Comparison of ENCODE assay signal across 25 mouse cellular contexts in genomic region chr9:40356768-40357446, GRCm38 (mm10).
"Had no signal": no experiment of that assay in that cellular context is flagged by ENCODE, and none has a peak within 500 bp of the region (broad histone marks: within the 10 kb centered on the region; RNA-seq: fewer than 3 reads in every experiment).

No protein-coding gene starts in this region.

- H3K27ac ChIP-seq: kidney, embryonic 15.5 days; limb, embryonic 10.5 days; limb, embryonic 13.5 days; liver, embryonic 12.5 days; liver, embryonic 15.5 days; lung, embryonic 15.5 days; midbrain, embryonic 10.5 days; midbrain, embryonic 13.5 days; neural tube, embryonic 13.5 days had no signal

- H3K9ac ChIP-seq: kidney, embryonic 15.5 days; limb, embryonic 13.5 days; liver, embryonic 12.5 days; liver, embryonic 15.5 days; lung, embryonic 15.5 days; midbrain, embryonic 13.5 days; neural tube, embryonic 13.5 days had no signal

- ATAC-seq: liver, embryonic 12.5 days; midbrain, embryonic 13.5 days; midbrain, embryonic 16.5 days had no signal

- H3K36me3 ChIP-seq: kidney, embryonic 15.5 days; limb, embryonic 10.5 days; limb, embryonic 13.5 days; liver, embryonic 12.5 days; liver, embryonic 15.5 days; lung, embryonic 15.5 days; midbrain, embryonic 10.5 days; midbrain, embryonic 13.5 days; neural tube, embryonic 13.5 days had no signal

- H3K9me3 ChIP-seq: kidney, embryonic 15.5 days; limb, embryonic 10.5 days; limb, embryonic 13.5 days; liver, embryonic 12.5 days; liver, embryonic 15.5 days; lung, embryonic 15.5 days; megakaryocyte, embryonic 14.5 days; midbrain, embryonic 10.5 days; midbrain, embryonic 13.5 days; neural tube, embryonic 13.5 days had no signal

- H3K4me3 ChIP-seq: kidney, embryonic 15.5 days; limb, embryonic 10.5 days; limb, embryonic 13.5 days; liver, embryonic 12.5 days; liver, embryonic 15.5 days; lung, embryonic 15.5 days; megakaryocyte, embryonic 14.5 days; midbrain, embryonic 10.5 days; midbrain, embryonic 13.5 days; myocyte; neural tube, embryonic 13.5 days had no signal

- DNase-seq: kidney, adult 2 months; kidney, postnatal 10 days; kidney, postnatal 36 days; layer of hippocampus, adult 9-11 months; layer of hippocampus, postnatal 36 days; liver; lung, adult 18-20 months; lung, postnatal 10 days; lung, postnatal 36 days; retina, postnatal 1 day; thymus, adult 2 months; thymus, postnatal 14 days; thymus, postnatal 4 days had no signal

- H3K4me1 ChIP-seq: limb, embryonic 10.5 days; limb, embryonic 13.5 days; liver, embryonic 12.5 days; liver, embryonic 15.5 days; lung, embryonic 15.5 days; megakaryocyte, embryonic 14.5 days had no signal

- H3K27me3 ChIP-seq: kidney, embryonic 15.5 days; limb, embryonic 13.5 days; liver, embryonic 12.5 days; liver, embryonic 15.5 days; lung, embryonic 15.5 days; megakaryocyte, embryonic 14.5 days; midbrain, embryonic 13.5 days; neural tube, embryonic 13.5 days had no signal

- H3K4me2 ChIP-seq: kidney, embryonic 15.5 days; limb, embryonic 13.5 days; liver, embryonic 12.5 days; liver, embryonic 15.5 days; lung, embryonic 15.5 days; midbrain, embryonic 13.5 days; neural tube, embryonic 13.5 days had no signal
